13 mouse cellular contexts compared by ENCODE assay signal in the genomic region with DNA sequence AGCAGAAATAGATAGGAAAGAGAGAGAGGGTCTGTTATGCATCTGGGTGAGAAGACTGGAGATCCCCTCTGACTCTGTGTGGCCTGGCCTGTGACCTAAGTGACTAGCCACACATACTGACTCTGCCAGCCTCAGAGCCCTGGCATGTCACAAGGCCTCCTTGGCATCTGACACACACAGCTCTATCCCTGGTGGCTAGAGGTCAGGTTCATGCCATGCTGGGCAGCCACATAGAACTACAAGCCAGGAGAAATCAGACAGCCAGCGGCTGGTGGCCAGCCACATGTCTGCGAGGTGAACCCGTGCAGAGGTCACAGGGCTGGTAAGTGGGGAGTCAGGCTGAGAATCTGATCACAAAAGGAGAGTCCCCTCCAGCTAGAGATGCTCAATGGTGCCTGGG.
DNase-seq lines count a peak whose midpoint lies in the region; ATAC-seq and TF ChIP-seq lines count a peak whose summit lies in the region.
"Had no signal": no experiment of that assay in that cellular context is flagged by ENCODE, and none has a peak within 500 bp of the region (broad histone marks: within the 10 kb centered on the region; RNA-seq: fewer than 3 reads in every experiment).

No protein-coding gene starts in this region.

- H3K4me3 ChIP-seq in liver, adult 2 months (ENCODE audit: insufficient read depth, low read depth, low read length) = no peak overlapping the region
- H3K4me3 ChIP-seq in liver, embryonic 11.5 days (ENCODE audit: low read depth, low read length) = no peak overlapping the region
- H3K4me3 ChIP-seq in embryonic facial prominence, embryonic 10.5 days = no peak overlapping the region
- H3K4me3 ChIP-seq: neural tube, embryonic 12.5 days had no signal

- no peaks in the 10 kb centered on the region for H3K36me3 ChIP-seq in liver, adult 2 months (ENCODE audit: control insufficient read depth, insufficient read depth, low read length)
- H3K36me3 ChIP-seq in liver, embryonic 11.5 days (ENCODE audit: control insufficient read depth, insufficient read depth, low read length) = no peaks in the 10 kb centered on the region
- no peaks in the 10 kb centered on the region for H3K36me3 ChIP-seq in embryonic facial prominence, embryonic 10.5 days (replicated peaks)
- H3K36me3 ChIP-seq in splenic B cell, adult 2 months (ENCODE audit: control insufficient read depth, insufficient read depth, low read length, poor library complexity, severe bottlenecking) = no peaks in the 10 kb centered on the region
- H3K36me3 ChIP-seq: neural tube, embryonic 12.5 days had no signal

- no peak for TF ChIP-seq CTCF in liver, adult 2 months (IDR thresholded peaks at IDR 0.05; ENCODE audit: low read depth, low read length)

- no peaks in the 10 kb centered on the region for H3K27me3 ChIP-seq in liver, adult 2 months (ENCODE audit: control insufficient read depth, insufficient read depth, low read length)
- no peaks in the 10 kb centered on the region for H3K27me3 ChIP-seq in liver, embryonic 11.5 days (replicated peaks; ENCODE audit: control insufficient read depth, insufficient read depth, low read length)
- H3K27me3 ChIP-seq in embryonic facial prominence, embryonic 10.5 days (replicated peaks; ENCODE audit: low read depth, poor library complexity, severe bottlenecking) = peaks cover 14% of the 10 kb centered on the region; the same call in 1 of the 2 replicates
- H3K27me3 ChIP-seq in splenic B cell, adult 2 months (ENCODE audit: control insufficient read depth, insufficient read depth, low read length, poor library complexity, severe bottlenecking) = no peaks in the 10 kb centered on the region
- H3K27me3 ChIP-seq: neural tube, embryonic 12.5 days had no signal

- whole genome bisulfite sequencing in liver, adult 2 months = 39% methylated on average over 3 of the region's 3 CpGs
- WGBS in liver, embryonic 11.5 days = 77% methylated on average over 3 of the region's 3 CpGs
- WGBS in embryonic facial prominence, embryonic 10.5 days = 78% methylated on average over 3 of the region's 3 CpGs

- H3K4me1 ChIP-seq in liver, adult 2 months (ENCODE audit: control insufficient read depth, insufficient read depth, low read length) = peaks cover 13% of the 10 kb centered on the region
- peaks cover 21% of the 10 kb centered on the region for H3K4me1 ChIP-seq in liver, embryonic 11.5 days (replicated peaks; ENCODE audit: control insufficient read depth, insufficient read depth, low read length)
- H3K4me1 ChIP-seq in embryonic facial prominence, embryonic 10.5 days = peaks cover 51% of the 10 kb centered on the region

- H3K27ac ChIP-seq in liver, adult 2 months (replicated peaks; ENCODE audit: insufficient read depth, low read depth, low read length) = no peak overlapping the region
- H3K27ac ChIP-seq in liver, embryonic 11.5 days (ENCODE audit: low read depth, low read length) = no peak overlapping the region
- peak overlapping the region; percentile 62 for H3K27ac ChIP-seq in embryonic facial prominence, embryonic 10.5 days (replicated peaks)
- H3K27ac ChIP-seq: liver, embryonic 14.5 days; neural tube, embryonic 12.5 days had no signal

- TF ChIP-seq POLR2A in liver, adult 2 months (IDR thresholded peaks at IDR 0.05; ENCODE audit: extremely low read depth, insufficient read depth, low read length) = no peak

- no peaks in the 10 kb centered on the region for H3K9me3 ChIP-seq in liver, embryonic 11.5 days (ENCODE audit: control insufficient read depth, low read length)
- H3K9me3 ChIP-seq in embryonic facial prominence, embryonic 10.5 days = no peaks in the 10 kb centered on the region
- H3K9me3 ChIP-seq: neural tube, embryonic 12.5 days had no signal

- intact Hi-C loops in heart, postnatal 36 days (cut with DNase I) = no loop called here

- H3K4me2 ChIP-seq in liver, embryonic 11.5 days = no peak overlapping the region
- H3K4me2 ChIP-seq: neural tube, embryonic 12.5 days had no signal

- no peak overlapping the region for H3K9ac ChIP-seq in liver, adult 2 months (ENCODE audit: low read depth, low read length)
- H3K9ac ChIP-seq in liver, embryonic 11.5 days (ENCODE audit: low read depth, low read length) = no peak overlapping the region
- H3K9ac ChIP-seq: liver, embryonic 14.5 days; neural tube, embryonic 12.5 days had no signal

- H3K79me2 ChIP-seq in liver, adult 2 months (ENCODE audit: control insufficient read depth, insufficient read depth, low read length) = no peaks in the 10 kb centered on the region

- DNase-seq in liver, adult 2 months (ENCODE audit: extremely low read depth, low read depth, low spot score) = peak; percentile 97
- no peak for DNase-seq in liver, embryonic 11.5 days (ENCODE audit: low spot score)
- DNase-seq in embryonic facial prominence, embryonic 10.5 days (ENCODE audit: low spot score) = no peak
- peak; percentile 36 to 55 for DNase-seq in heart, postnatal 36 days
- peak; percentile 40 for DNase-seq in splenic B cell, adult 2 months (ENCODE audit: low read depth, low spot score)
- DNase-seq in frontal cortex, postnatal 10 days (ENCODE audit: low spot score in 2 of 2) = no peak
- DNase-seq in frontal cortex, adult 2 months (ENCODE audit: extremely low spot score in 1 of 2, low spot score in 1 of 2) = no peak
- DNase-seq: cerebellum, adult 8-10 months; right cerebral cortex, postnatal 25 days had no signal

- ATAC-seq in liver, embryonic 11.5 days (replicated peaks; ENCODE audit: low FRiP score) = no peak
- no peak for ATAC-seq in cerebellum, adult (ENCODE audit: insufficient number of reproducible peaks, low FRiP score, low TSS enrichment)
- ATAC-seq: hindbrain, embryonic 16.5 days had no signal

Comparison
In these comparisons a context has a peak if more than half of its experiments do, and no peak if none do; other contexts are left out.
1. DNase-seq: peak in liver, adult 2 months (single experiment), heart, postnatal 36 days (2 of 2) and splenic B cell, adult 2 months (single experiment); none in liver, embryonic 11.5 days (single experiment), embryonic facial prominence, embryonic 10.5 days (single experiment), frontal cortex, postnatal 10 days (0 of 2) and frontal cortex, adult 2 months (0 of 2).